Mouse (Mus musculus): Measurements from ENCODE around the gene Pdzrn3. TPM values are rescaled to one million over a fixed set of nuclear protein-coding genes. Genes with fewer than 3 reads are reported as not detected.

Pdzrn3 gene
- total and polyA plus RNA-seq, 3 experiments, result 0.08 TPM; not detected in 2

DNA sequence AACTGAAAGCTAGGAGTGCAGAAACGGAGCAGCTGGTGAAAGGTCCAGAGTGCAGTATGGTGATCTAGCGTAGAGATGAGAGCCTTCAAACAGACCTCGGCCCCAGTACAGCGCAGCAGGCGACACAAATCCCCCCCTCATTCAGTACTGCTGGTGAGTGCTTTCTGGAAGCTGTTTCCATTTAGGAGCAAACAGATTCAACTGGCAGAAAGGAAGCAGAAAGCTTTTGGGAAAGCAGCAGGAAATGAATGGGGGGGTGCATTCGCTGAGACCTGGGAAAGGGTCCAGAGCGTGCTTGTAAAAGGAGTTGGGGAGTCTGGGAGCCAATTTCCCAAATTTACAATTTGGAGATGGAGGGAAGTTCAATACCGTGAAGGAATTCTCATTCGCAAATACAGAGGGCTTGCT, 96.9 kb downstream of the Pdzrn3 start:
- H3K4me1 ChIP-seq (ENCODE audit: control insufficient read depth in 1 of 2, insufficient read depth in 2 of 2, low read length in 2 of 2), result peaks cover 0 to 12% of the 10 kb centered on the region in 2 experiments; a peak in 3 of 4 replicates
- no peak overlapping the region for H3K9ac ChIP-seq (ENCODE audit: control insufficient read depth, low read depth, low read length, poor library complexity, severe bottlenecking)
- no peak overlapping the region for H3K27ac ChIP-seq (ENCODE audit: control insufficient read depth, low read depth, low read length)
- no peak for DNase-seq (ENCODE audit: low read depth, low spot score)
- H3K27me3 ChIP-seq (ENCODE audit: control insufficient read depth in 1 of 2, insufficient read depth in 2 of 2, low read length in 2 of 2), result no peaks in the 10 kb centered on the region
- no peak overlapping the region for H3K4me3 ChIP-seq (ENCODE audit: control insufficient read depth in 1 of 2, insufficient read depth in 1 of 2, low read depth in 2 of 2, low read length in 2 of 2)
- H3K79me2 ChIP-seq (ENCODE audit: control insufficient read depth, insufficient read depth, low read length, poor library complexity), result no peaks in the 10 kb centered on the region
- TF ChIP-seq NELFE (IDR thresholded peaks at IDR 0.05; ENCODE audit: low read depth, low read length), result no peak
- no peak for TF ChIP-seq ELF1 (IDR thresholded peaks at IDR 0.05; ENCODE audit: low read depth, low read length)
- no peak for TF ChIP-seq EP300 (IDR thresholded peaks at IDR 0.05; ENCODE audit: low read depth in 1 of 2, low read length in 2 of 2)
- TF ChIP-seq TCF12 (IDR thresholded peaks at IDR 0.05; ENCODE audit: low read depth, low read length), result no peak
- no peaks in the 10 kb centered on the region for H3K9me3 ChIP-seq (replicated peaks; ENCODE audit: insufficient read depth, low read length)
- H3K36me3 ChIP-seq (ENCODE audit: control insufficient read depth in 1 of 2, insufficient read depth in 2 of 2, low read length in 2 of 2), result peaks cover 0 to 6% of the 10 kb centered on the region in 2 experiments; a peak in 2 of 4 replicates

DNA sequence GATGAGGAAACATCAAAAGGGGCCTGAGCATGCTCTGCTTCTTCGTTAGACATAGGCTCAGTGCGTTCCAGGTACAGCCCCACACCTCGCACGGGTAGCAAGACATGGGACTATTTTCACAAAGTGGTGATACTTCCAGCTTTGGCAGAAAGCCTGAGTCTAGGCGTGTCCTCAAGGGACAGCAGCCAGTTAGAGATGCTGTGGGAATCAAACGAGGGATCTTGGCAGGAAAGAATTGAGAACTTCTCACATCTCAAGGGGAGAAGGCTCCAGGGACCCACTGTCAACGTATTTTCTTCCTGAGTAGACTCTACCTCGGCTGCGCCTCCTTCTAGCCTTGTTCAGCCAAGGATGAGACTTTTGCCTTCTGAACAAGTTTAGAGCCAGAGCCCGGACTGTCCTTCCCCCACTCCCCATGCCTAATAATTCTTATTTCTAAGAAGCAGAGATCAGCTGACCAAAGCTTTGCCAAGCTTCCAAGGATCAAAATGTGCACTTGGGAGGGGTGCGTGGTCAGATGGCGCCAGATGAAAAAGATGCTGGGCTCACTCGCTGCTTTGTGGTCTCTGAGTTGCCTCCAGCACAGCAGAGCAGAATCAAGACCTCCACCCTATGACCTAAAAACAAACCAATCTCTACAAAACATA, 99.3 kb downstream of the Pdzrn3 start:
- Histone ChIP-seq H3K4me1 (ENCODE audit: control insufficient read depth in 1 of 2, insufficient read depth in 2 of 2, low read length in 2 of 2) (peaks cover 2 to 10% of the 10 kb centered on the region in 2 experiments), H3K27me3 (ENCODE audit: control insufficient read depth in 1 of 2, insufficient read depth in 2 of 2, low read length in 2 of 2) (no peaks in the 10 kb centered on the region), H3K9me3 (replicated peaks; ENCODE audit: insufficient read depth, low read length) (no peaks in the 10 kb centered on the region), H3K27ac (ENCODE audit: control insufficient read depth, low read depth, low read length) (no peak overlapping the region), H3K79me2 (ENCODE audit: control insufficient read depth, insufficient read depth, low read length, poor library complexity) (no peaks in the 10 kb centered on the region), H3K9ac (ENCODE audit: control insufficient read depth, low read depth, low read length, poor library complexity, severe bottlenecking) (no peak overlapping the region), H3K36me3 (ENCODE audit: control insufficient read depth in 1 of 2, insufficient read depth in 2 of 2, low read length in 2 of 2) (peaks cover 0 to 5% of the 10 kb centered on the region in 2 experiments; a peak in 2 of 4 replicates), H3K4me3 (ENCODE audit: control insufficient read depth in 1 of 2, insufficient read depth in 1 of 2, low read depth in 2 of 2, low read length in 2 of 2) (no peak overlapping the region)
- no peak for DNase-seq (ENCODE audit: low read depth, low spot score)
- TF ChIP-seq UBTF (IDR thresholded peaks at IDR 0.05; ENCODE audit: borderline replicate concordance, insufficient read depth, low read depth, low read length), result no peak
- TF ChIP-seq ZC3H11A (IDR thresholded peaks at IDR 0.05; ENCODE audit: low read depth, low read length), result no peak
- TF ChIP-seq SMC3 (IDR thresholded peaks at IDR 0.05; ENCODE audit: low read depth, low read length), result no peak
- no peak for TF ChIP-seq KAT2A (conservative IDR thresholded peaks at IDR 0.05; ENCODE audit: low read depth, low read length)
- TF ChIP-seq POLR2A (IDR thresholded peaks at IDR 0.05; ENCODE audit: control insufficient read depth in 1 of 2, insufficient read depth in 1 of 2, low read depth in 1 of 2, low read length in 2 of 2, poor library complexity in 1 of 2), result no peak
- no peak for TF ChIP-seq MYC (IDR thresholded peaks at IDR 0.05; ENCODE audit: low read depth, low read length)
- TF ChIP-seq CHD2 (IDR thresholded peaks at IDR 0.05; ENCODE audit: low read length), result no peak
- no peak for TF ChIP-seq EP300 (IDR thresholded peaks at IDR 0.05; ENCODE audit: low read depth in 1 of 2, low read length in 2 of 2)
- TF ChIP-seq CHD1 (IDR thresholded peaks at IDR 0.05; ENCODE audit: low read depth, low read length), result no peak
- no peak for TF ChIP-seq USF2 (IDR thresholded peaks at IDR 0.05; ENCODE audit: borderline replicate concordance in 1 of 2, insufficient read depth in 1 of 2, low read depth in 1 of 2, low read length in 2 of 2)
- TF ChIP-seq CTCF (IDR thresholded peaks at IDR 0.05 in 2 of 3, conservative IDR thresholded peaks at IDR 0.05 in 1 of 3; ENCODE audit: control insufficient read depth in 1 of 3, insufficient read depth in 1 of 3, low read depth in 2 of 3, low read length in 3 of 3, poor library complexity in 1 of 3, severe bottlenecking in 1 of 3), result no peak
- no peak for TF ChIP-seq ELF1 (IDR thresholded peaks at IDR 0.05; ENCODE audit: low read depth, low read length)
- no peak for TF ChIP-seq RAD21 (IDR thresholded peaks at IDR 0.05; ENCODE audit: low read depth, low read length)
- no peak for TF ChIP-seq SIN3A (IDR thresholded peaks at IDR 0.05; ENCODE audit: low read length)
- no peak for TF ChIP-seq NRF1 (IDR thresholded peaks at IDR 0.05; ENCODE audit: insufficient read depth, low read depth, low read length, poor library complexity, severe bottlenecking)
- no peak for TF ChIP-seq MXI1 (IDR thresholded peaks at IDR 0.05; ENCODE audit: low read depth, low read length)
